Mouse (Mus musculus): ENCODE data around the gene Orc4. TPM values are rescaled to one million over a fixed set of nuclear protein-coding genes. Genes with fewer than 3 reads are reported as not detected.
A peak's percentile ranks its signal among the peaks of the same experiment; 100 is the strongest.
"Not testable (repeated sequence)": the region's sequence is repeated elsewhere in the genome, so short reads cannot be mapped to it uniquely, and the experiment has no call there.

Gene Orc4
- polyA plus RNA-seq, 1 experiment from 2014 or later: 148 TPM

DNA sequence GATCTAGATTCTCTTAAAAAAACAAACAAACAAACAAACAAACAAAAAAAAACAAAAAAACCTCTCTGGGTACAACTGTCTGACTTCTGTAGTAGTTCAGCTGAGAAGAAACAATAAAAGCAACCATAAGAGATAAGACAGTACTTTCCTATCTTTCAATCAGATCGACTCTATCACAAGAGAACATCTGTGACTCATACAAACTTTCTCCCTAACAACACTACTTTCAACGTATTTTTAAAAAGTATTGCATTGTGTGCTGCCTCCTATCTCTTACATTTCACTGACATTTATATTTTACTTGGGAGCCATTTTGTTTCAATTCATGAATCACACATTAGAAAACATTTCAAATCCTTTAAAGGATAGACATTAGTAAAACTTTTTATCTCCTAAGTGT lies 15.0 kb downstream of the Orc4 start:
- WGBS: 94% methylated on average over 2 of the region's 2 CpGs
- Histone ChIP-seq H3K36me3 (replicated peaks; ENCODE audit: control insufficient read depth, insufficient read depth, low read depth, low read length) (no peaks in the 10 kb centered on the region; the same call in 1 of the 2 replicates), H3K27ac (replicated peaks; ENCODE audit: low read depth, low read length) (no peak overlapping the region), H3K9me3 (replicated peaks; ENCODE audit: control insufficient read depth, low read length) (no peaks in the 10 kb centered on the region), H3K4me3 (ENCODE audit: low read depth, low read length) (no peak overlapping the region), H3K9ac (replicated peaks; ENCODE audit: low read length) (no peak overlapping the region), H3K27me3 (ENCODE audit: control insufficient read depth, insufficient read depth, low read length) (no peaks in the 10 kb centered on the region), H3K4me2 (ENCODE audit: low read depth, low read length) (no peak overlapping the region), H3K4me1 (ENCODE audit: control insufficient read depth, insufficient read depth, low read length) (no peaks in the 10 kb centered on the region)
- ATAC-seq (replicated peaks; ENCODE audit: insufficient number of reproducible peaks, low FRiP score, low TSS enrichment, low read depth) (no peak), DNase-seq (ENCODE audit: low spot score) (no peak)

DNA sequence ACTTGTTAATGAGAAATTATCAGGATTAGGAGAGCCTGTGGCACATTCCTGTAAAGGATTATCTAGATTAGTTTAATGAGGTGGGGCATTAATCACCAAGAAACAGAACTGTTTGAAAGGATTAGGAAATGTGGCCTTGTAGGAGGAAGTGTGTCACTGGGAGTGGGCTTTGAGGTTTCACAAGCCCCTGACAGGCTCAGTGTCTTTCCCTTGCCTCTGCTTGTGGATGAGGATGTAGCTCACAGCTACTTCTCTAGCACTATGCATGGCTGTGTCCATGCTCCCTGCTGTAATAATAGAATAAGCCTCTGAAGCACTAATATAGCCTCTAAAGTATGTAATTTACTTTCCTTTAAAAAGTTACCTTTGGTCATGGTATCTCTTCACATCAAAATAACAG lies 34.2 kb downstream of the Orc4 start:
- Histone ChIP-seq H3K27ac (replicated peaks; ENCODE audit: low read depth, low read length) (no peak overlapping the region), H3K36me3 (replicated peaks; ENCODE audit: control insufficient read depth, insufficient read depth, low read depth, low read length) (peaks cover 10% of the 10 kb centered on the region), H3K27me3 (ENCODE audit: control insufficient read depth, insufficient read depth, low read length) (no peaks in the 10 kb centered on the region), H3K4me1 (ENCODE audit: control insufficient read depth, insufficient read depth, low read length) (no peaks in the 10 kb centered on the region), H3K4me3 (ENCODE audit: low read depth, low read length) (no peak overlapping the region), H3K9me3 (replicated peaks; ENCODE audit: control insufficient read depth, low read length) (no peaks in the 10 kb centered on the region), H3K4me2 (ENCODE audit: low read depth, low read length) (no peak overlapping the region), H3K9ac (replicated peaks; ENCODE audit: low read length) (no peak overlapping the region)
- ATAC-seq (replicated peaks; ENCODE audit: insufficient number of reproducible peaks, low FRiP score, low TSS enrichment, low read depth) (no peak), DNase-seq (ENCODE audit: low spot score) (no peak)

DNA sequence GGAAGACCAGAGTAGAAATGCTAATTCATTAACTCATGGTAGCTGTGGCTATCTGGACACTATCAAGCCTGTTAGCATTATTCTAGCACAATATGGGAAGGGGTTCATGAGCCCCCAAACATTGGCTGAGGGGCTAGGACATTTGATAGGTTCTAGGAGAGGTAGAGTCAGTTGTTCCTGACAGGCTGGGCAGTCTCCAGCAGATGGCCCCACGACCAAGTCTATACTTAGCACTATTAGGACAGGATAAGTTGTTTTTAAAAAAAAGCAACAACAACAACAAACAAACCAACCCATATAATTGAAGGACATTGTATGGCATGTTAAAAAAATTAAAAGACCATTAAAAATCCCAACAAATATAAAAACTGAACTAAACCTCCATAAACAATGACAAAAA lies 35.9 kb downstream of the Orc4 start:
- no peak overlapping the region for H3K4me3 ChIP-seq (ENCODE audit: low read depth, low read length)
- ATAC-seq (replicated peaks; ENCODE audit: insufficient number of reproducible peaks, low FRiP score, low TSS enrichment, low read depth): no peak
- H3K4me1 ChIP-seq (ENCODE audit: control insufficient read depth, insufficient read depth, low read length): no peaks in the 10 kb centered on the region
- H3K9ac ChIP-seq (replicated peaks; ENCODE audit: low read length): no peak overlapping the region
- WGBS: 79% methylated on average over 1 of the region's 1 CpGs
- H3K27ac ChIP-seq (replicated peaks; ENCODE audit: low read depth, low read length): no peak overlapping the region
- H3K9me3 ChIP-seq (replicated peaks; ENCODE audit: control insufficient read depth, low read length): no peaks in the 10 kb centered on the region
- H3K4me2 ChIP-seq (ENCODE audit: low read depth, low read length): no peak overlapping the region
- no peak for DNase-seq (ENCODE audit: low spot score)
- H3K36me3 ChIP-seq (replicated peaks; ENCODE audit: control insufficient read depth, insufficient read depth, low read depth, low read length): peaks cover 10% of the 10 kb centered on the region
- no peaks in the 10 kb centered on the region for H3K27me3 ChIP-seq (ENCODE audit: control insufficient read depth, insufficient read depth, low read length)

DNA sequence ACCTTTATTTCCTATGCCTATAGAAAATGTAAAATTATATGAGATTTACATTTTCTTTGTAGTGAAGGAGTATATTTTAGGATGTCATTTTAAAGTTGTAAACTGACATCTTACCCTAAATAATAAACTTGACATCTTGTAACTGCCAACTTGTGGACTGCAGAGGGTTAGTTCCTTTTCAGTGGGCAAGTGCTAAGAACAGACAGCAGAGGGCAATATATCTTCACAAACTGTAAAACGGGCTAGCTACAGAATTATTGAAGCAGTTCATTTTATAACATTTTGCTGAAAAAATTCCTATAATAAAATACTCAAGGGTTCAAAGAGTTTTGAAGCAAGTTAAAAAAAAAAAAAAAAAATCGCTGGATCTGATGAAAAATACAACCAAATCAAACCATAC lies 41.2 kb downstream of the Orc4 start:
- Histone ChIP-seq H3K4me3 (ENCODE audit: low read depth, low read length) (no peak overlapping the region), H3K4me1 (ENCODE audit: control insufficient read depth, insufficient read depth, low read length) (no peaks in the 10 kb centered on the region), H3K27me3 (ENCODE audit: control insufficient read depth, insufficient read depth, low read length) (no peaks in the 10 kb centered on the region), H3K4me2 (ENCODE audit: low read depth, low read length) (no peak overlapping the region), H3K27ac (replicated peaks; ENCODE audit: low read depth, low read length) (no peak overlapping the region), H3K36me3 (replicated peaks; ENCODE audit: control insufficient read depth, insufficient read depth, low read depth, low read length) (peaks cover 4% of the 10 kb centered on the region), H3K9me3 (replicated peaks; ENCODE audit: control insufficient read depth, low read length) (no peaks in the 10 kb centered on the region), H3K9ac (replicated peaks; ENCODE audit: low read length) (no peak overlapping the region)
- WGBS: 56% methylated on average over 2 of the region's 2 CpGs
- peak; percentile 49 for DNase-seq (ENCODE audit: low spot score)
- ATAC-seq (replicated peaks; ENCODE audit: insufficient number of reproducible peaks, low FRiP score, low TSS enrichment, low read depth): no peak

DNA sequence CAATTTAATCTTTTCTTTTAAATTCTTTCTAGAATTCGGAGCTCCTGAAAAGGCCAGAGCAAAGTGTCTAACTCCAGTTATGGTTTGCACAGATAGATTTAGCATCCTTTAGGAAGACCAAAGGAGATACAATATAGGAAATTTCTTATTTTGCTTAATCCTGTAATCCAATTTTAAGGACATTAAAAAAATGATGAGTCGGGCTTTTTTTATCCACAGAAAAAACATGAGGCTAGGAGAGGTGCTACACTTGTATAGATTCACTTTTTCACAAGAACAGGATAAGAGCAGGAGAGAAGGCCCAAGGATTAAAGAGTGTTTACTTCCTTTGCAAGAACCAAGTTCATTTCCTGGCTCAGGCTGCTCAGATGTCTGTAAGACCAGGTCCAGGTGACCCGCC lies 54.9 kb downstream of the Orc4 start:
- ATAC-seq (replicated peaks; ENCODE audit: insufficient number of reproducible peaks, low FRiP score, low TSS enrichment, low read depth): no peak
- no peaks in the 10 kb centered on the region; the same call in 1 of the 2 replicates for H3K36me3 ChIP-seq (replicated peaks; ENCODE audit: control insufficient read depth, insufficient read depth, low read depth, low read length)
- DNase-seq (ENCODE audit: low spot score): no peak

DNA sequence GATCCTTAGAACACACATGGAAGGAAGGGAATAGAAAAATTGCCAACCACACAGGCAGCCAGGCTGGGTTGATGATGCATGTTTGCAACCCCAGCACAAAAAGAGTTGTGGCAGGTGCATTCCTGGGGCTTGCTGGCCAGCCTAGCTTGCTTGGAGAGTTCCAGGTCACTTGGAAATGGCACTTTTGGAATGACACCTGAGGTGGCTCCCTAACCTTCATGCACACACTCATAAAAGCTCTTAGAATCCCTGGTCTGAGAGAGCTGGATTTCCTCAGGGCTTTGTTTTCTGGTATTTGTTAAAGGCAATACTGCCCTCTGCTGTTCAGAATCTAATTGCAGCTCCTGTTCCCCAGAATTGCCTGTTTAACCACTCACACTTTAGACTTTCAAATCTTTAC lies 64.1 kb downstream of the Orc4 start:
- Histone ChIP-seq H3K9me3 (replicated peaks; ENCODE audit: control insufficient read depth, low read length) (no peaks in the 10 kb centered on the region), H3K4me1 (ENCODE audit: control insufficient read depth, insufficient read depth, low read length) (no peaks in the 10 kb centered on the region), H3K27me3 (ENCODE audit: control insufficient read depth, insufficient read depth, low read length) (no peaks in the 10 kb centered on the region), H3K27ac (replicated peaks; ENCODE audit: low read depth, low read length) (no peak overlapping the region), H3K9ac (replicated peaks; ENCODE audit: low read length) (no peak overlapping the region), H3K4me3 (ENCODE audit: low read depth, low read length) (no peak overlapping the region), H3K36me3 (replicated peaks; ENCODE audit: control insufficient read depth, insufficient read depth, low read depth, low read length) (no peaks in the 10 kb centered on the region), H3K4me2 (ENCODE audit: low read depth, low read length) (no peak overlapping the region)
- no peak for ATAC-seq (replicated peaks; ENCODE audit: insufficient number of reproducible peaks, low FRiP score, low TSS enrichment, low read depth)
- peak; percentile 85 for DNase-seq (ENCODE audit: low spot score)

More for the DNA sequence above, 54.9 kb downstream of the Orc4 start:
- H3K9ac ChIP-seq (replicated peaks; ENCODE audit: low read length): no peak overlapping the region
- no peak overlapping the region for H3K4me3 ChIP-seq (ENCODE audit: low read depth, low read length)
- no peaks in the 10 kb centered on the region for H3K27me3 ChIP-seq (ENCODE audit: control insufficient read depth, insufficient read depth, low read length)
- H3K4me2 ChIP-seq (ENCODE audit: low read depth, low read length): no peak overlapping the region
- no peak overlapping the region for H3K27ac ChIP-seq (replicated peaks; ENCODE audit: low read depth, low read length)
- 95% methylated on average over 3 of the region's 3 CpGs for WGBS
- H3K4me1 ChIP-seq (ENCODE audit: control insufficient read depth, insufficient read depth, low read length): no peaks in the 10 kb centered on the region
- no peaks in the 10 kb centered on the region for H3K9me3 ChIP-seq (replicated peaks; ENCODE audit: control insufficient read depth, low read length)

DNA sequence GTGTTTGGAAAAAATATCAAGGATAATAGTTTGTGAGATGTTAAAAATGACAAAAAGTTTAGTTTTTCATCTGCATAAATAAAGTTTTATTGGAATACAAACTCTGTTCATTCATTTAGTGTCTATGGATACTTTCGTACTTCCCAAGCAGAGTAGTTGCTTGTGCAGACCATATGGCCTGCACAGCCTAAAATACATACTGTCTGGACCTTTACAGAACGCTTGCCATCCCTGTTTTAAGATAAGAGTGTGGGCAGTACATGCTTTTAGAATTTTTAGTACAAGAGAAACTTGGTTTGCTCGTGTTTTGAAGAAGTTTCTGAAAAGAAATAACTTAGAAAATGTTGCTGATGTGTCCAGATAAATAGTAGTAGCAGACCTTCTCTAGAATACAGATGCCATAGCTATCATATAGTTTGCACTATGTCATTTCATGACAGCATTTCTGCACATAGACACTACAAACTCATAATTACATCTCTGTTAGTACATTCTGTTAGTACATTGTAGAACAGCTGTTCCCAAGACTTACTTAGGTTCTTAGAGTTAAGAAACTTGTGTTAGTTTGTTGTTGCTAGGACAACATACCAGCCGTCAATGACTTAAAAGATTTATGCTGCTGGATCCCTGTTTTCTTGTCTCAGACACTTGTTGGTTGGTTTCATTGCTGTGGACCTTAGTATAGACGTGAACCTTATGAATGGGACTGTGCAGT lies 81.7 kb downstream of the Orc4 start:
- Histone ChIP-seq H3K27ac (replicated peaks; ENCODE audit: low read depth, low read length) (no peak overlapping the region), H3K9ac (replicated peaks; ENCODE audit: low read length) (no peak overlapping the region), H3K36me3 (replicated peaks; ENCODE audit: control insufficient read depth, insufficient read depth, low read depth, low read length) (no peaks in the 10 kb centered on the region), H3K4me2 (ENCODE audit: low read depth, low read length) (no peak overlapping the region), H3K4me1 (ENCODE audit: control insufficient read depth, insufficient read depth, low read length) (no peaks in the 10 kb centered on the region), H3K9me3 (replicated peaks; ENCODE audit: control insufficient read depth, low read length) (no peaks in the 10 kb centered on the region), H3K27me3 (ENCODE audit: control insufficient read depth, insufficient read depth, low read length) (no peaks in the 10 kb centered on the region), H3K4me3 (ENCODE audit: low read depth, low read length) (no peak overlapping the region)
- ATAC-seq (replicated peaks; ENCODE audit: insufficient number of reproducible peaks, low FRiP score, low TSS enrichment, low read depth): no peak
- DNase-seq (ENCODE audit: low spot score): no peak
- WGBS: 90% methylated on average over 5 of the region's 5 CpGs

DNA sequence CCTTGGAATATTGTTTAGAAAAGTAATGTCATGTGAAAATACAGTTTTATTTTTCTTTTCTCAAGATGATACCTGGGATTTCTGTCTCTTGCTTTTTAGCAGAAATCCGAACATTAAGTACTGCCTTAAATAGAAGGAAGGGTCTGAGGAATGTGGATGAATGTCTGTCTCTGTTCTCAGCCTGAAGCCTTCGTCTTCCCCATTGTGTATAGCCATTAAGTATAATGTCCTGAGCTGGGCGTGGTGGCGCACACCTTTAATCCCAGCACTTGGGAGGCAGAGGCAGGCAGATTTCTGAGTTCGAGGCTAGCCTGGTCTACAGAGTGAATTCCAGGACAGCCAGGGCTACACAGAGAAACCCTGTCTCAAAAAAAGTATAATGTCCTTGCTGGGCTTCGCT lies 84.5 kb downstream of the Orc4 start:
- not testable (repeated sequence) for H3K27me3 ChIP-seq (ENCODE audit: control insufficient read depth, insufficient read depth, low read length); ATAC-seq (replicated peaks; ENCODE audit: insufficient number of reproducible peaks, low FRiP score, low TSS enrichment, low read depth); DNase-seq (ENCODE audit: low spot score); H3K4me3 ChIP-seq (ENCODE audit: low read depth, low read length); H3K9ac ChIP-seq (replicated peaks; ENCODE audit: low read length); H3K27ac ChIP-seq (replicated peaks; ENCODE audit: low read depth, low read length); H3K36me3 ChIP-seq (replicated peaks; ENCODE audit: control insufficient read depth, insufficient read depth, low read depth, low read length); H3K4me2 ChIP-seq (ENCODE audit: low read depth, low read length); H3K9me3 ChIP-seq (replicated peaks; ENCODE audit: control insufficient read depth, low read length); H3K4me1 ChIP-seq (ENCODE audit: control insufficient read depth, insufficient read depth, low read length)
- WGBS: 93% methylated on average over 6 of the region's 6 CpGs
